In the genomic region with DNA sequence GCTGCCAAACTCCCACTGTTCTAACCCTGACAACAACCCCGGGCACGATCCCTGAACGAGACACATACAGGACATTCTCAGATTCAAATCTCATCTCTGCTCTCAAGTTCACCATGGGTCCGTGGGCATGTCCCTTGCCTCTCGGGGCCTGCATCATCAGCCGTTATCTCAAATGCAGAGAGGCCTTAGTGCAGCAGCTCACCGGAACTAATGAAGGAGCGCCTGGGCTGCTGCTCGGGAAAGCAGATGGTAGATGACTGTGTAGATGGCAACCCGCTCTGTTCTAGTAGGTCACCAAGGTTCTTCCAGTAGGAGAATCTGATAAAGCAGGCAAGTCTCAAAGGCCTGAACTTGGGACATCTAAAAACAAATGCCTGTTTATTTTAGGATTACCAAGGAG, we compare ENCODE assay signal across 15 mouse cellular contexts. TPM values are rescaled to one million over a fixed set of nuclear protein-coding genes. Genes with fewer than 3 reads are reported as not detected.
DNase-seq lines count a peak whose midpoint lies in the region; ATAC-seq and TF ChIP-seq lines count a peak whose summit lies in the region.
"Had no signal": no experiment of that assay in that cellular context is flagged by ENCODE, and none has a peak within 500 bp of the region (broad histone marks: within the 10 kb centered on the region; RNA-seq: fewer than 3 reads in every experiment).

No protein-coding gene starts in this region.

- H3K27ac ChIP-seq in spleen, adult 2 months (ENCODE audit: insufficient read depth, low read length) = peak overlapping the region; percentile 89
- H3K27ac ChIP-seq in small intestine, adult 2 months (ENCODE audit: insufficient read depth, low read depth, low read length) = peak overlapping the region; percentile 58; the same call in 1 of the 2 replicates
- H3K27ac ChIP-seq: limb, embryonic 10.5 days had no signal

- H3K27me3 ChIP-seq in spleen, adult 2 months (ENCODE audit: control insufficient read depth, insufficient read depth, low read length) = no peaks in the 10 kb centered on the region
- H3K27me3 ChIP-seq in small intestine, adult 2 months (ENCODE audit: control insufficient read depth, insufficient read depth, low read length) = no peaks in the 10 kb centered on the region
- H3K27me3 ChIP-seq: stomach, embryonic 15.5 days had no signal

- no peak for TF ChIP-seq POLR2A in spleen, adult 2 months (IDR thresholded peaks at IDR 0.05; ENCODE audit: low read depth, low read length)
- no peak for TF ChIP-seq POLR2A in small intestine, adult 2 months (IDR thresholded peaks at IDR 0.05; ENCODE audit: low read depth, low read length)

- TF ChIP-seq CTCF in spleen, adult 2 months (IDR thresholded peaks at IDR 0.05; ENCODE audit: extremely low read depth, insufficient read depth, insufficient read length, insufficient replicate concordance) = no peak
- TF ChIP-seq CTCF in small intestine, adult 2 months (IDR thresholded peaks at IDR 0.05; ENCODE audit: extremely low read depth, insufficient read length, insufficient replicate concordance, low read depth, low read length) = no peak

- no peaks in the 10 kb centered on the region for H3K36me3 ChIP-seq in spleen, adult 2 months (ENCODE audit: control insufficient read depth, insufficient read depth, low read length)
- H3K36me3 ChIP-seq in small intestine, adult 2 months (ENCODE audit: control insufficient read depth, insufficient read depth, low read length) = peaks cover 2% of the 10 kb centered on the region; the same call in 1 of the 2 replicates

- no peak for DNase-seq in spleen, adult 2 months (ENCODE audit: low read depth in 1 of 2, low spot score in 2 of 2)
- no peak for DNase-seq in spleen, adult 12 weeks (ENCODE audit: low spot score)
- peak; percentile 38 for DNase-seq in cerebellum, adult 8-10 months
- peak; percentile 35 for DNase-seq in induced T-regulatory cell, adult 2 months (ENCODE audit: low read depth)
- no peak for DNase-seq in heart, adult 9 months (ENCODE audit: low spot score in 2 of 2)
- DNase-seq: gastrocnemius, postnatal 14 days; kidney, adult 8-10 months; right cerebral cortex, postnatal 14 days had no signal

- H3K4me1 ChIP-seq in spleen, adult 2 months (ENCODE audit: control insufficient read depth, insufficient read depth, insufficient read length) = peaks cover 27% of the 10 kb centered on the region
- peaks cover 18% of the 10 kb centered on the region for H3K4me1 ChIP-seq in small intestine, adult 2 months (ENCODE audit: control insufficient read depth, insufficient read depth, insufficient read length, low read length)
- H3K4me1 ChIP-seq: limb, embryonic 10.5 days had no signal

- no peak for ATAC-seq in monocyte, adult 5-6 weeks (replicated peaks; ENCODE audit: insufficient number of reproducible peaks, low FRiP score, low TSS enrichment, poor library complexity, severe bottlenecking)
- ATAC-seq: forebrain, embryonic 14.5 days had no signal

- no peak overlapping the region for H3K4me3 ChIP-seq in spleen, adult 2 months (ENCODE audit: extremely low read depth, insufficient read depth, insufficient read length)
- H3K4me3 ChIP-seq in small intestine, adult 2 months (ENCODE audit: low read depth, low read length) = no peak overlapping the region
- H3K4me3 ChIP-seq: limb, embryonic 10.5 days; stomach, embryonic 15.5 days had no signal

- 79% methylated on average over 10 of the region's 10 CpGs for WGBS in spleen, adult 2 months
- 41% methylated on average over 10 of the region's 10 CpGs for WGBS in small intestine, adult 2 months

RNA-seq across cellular contexts. Expression of gene Ranbp10, which starts 16.1 kb away (rescaled TPM):
- 50.0 and 59.9 TPM in 2 replicates for polyA plus RNA-seq in spleen, adult 2 months (2012; rRNA removed)
- polyA plus RNA-seq in small intestine, adult 2 months (2012; rRNA removed) = 9.5 and 15.3 TPM in 2 replicates
- 11.8 to 19.7 TPM (median 13.0 TPM) in 3 replicates for total RNA-seq in monocyte, adult 5-6 weeks (2017)

RNA-seq across cellular contexts. Expression of gene Tsnaxip1, which starts 16.5 kb away (rescaled TPM):
- 0.07 and 0.14 TPM in 2 replicates for polyA plus RNA-seq in spleen, adult 2 months (2012; rRNA removed)
- not detected in 2 replicates for polyA plus RNA-seq in small intestine, adult 2 months (2012; rRNA removed)
- 0.19 TPM in 1 of 3 replicates, not detected in the others for total RNA-seq in monocyte, adult 5-6 weeks (2017)
- total RNA-seq: gastrocnemius, postnatal 14 days; heart, postnatal 25 days had no signal
- polyA plus RNA-seq: activated CD4-positive, CD25-positive, alpha-beta regulatory T cell, adult 4 months; stomach, embryonic 15.5 days had no signal

RNA-seq across cellular contexts. Expression of gene Cenpt, which starts 42.0 kb away (rescaled TPM):
- polyA plus RNA-seq in spleen, adult 2 months (2012; rRNA removed) = 14.2 and 16.4 TPM in 2 replicates
- 5.6 and 9.7 TPM in 2 replicates for polyA plus RNA-seq in small intestine, adult 2 months (2012; rRNA removed)
- 3.6 to 7.3 TPM (median 5.4 TPM) in 3 replicates for total RNA-seq in monocyte, adult 5-6 weeks (2017)

RNA-seq across cellular contexts. Expression of gene Thap11, which starts 43.9 kb away (rescaled TPM):
- polyA plus RNA-seq in spleen, adult 2 months (2012; rRNA removed) = 33.7 and 41.2 TPM in 2 replicates
- polyA plus RNA-seq in small intestine, adult 2 months (2012; rRNA removed) = 24.1 and 39.4 TPM in 2 replicates
- total RNA-seq in monocyte, adult 5-6 weeks (2017) = 12.3 to 21.2 TPM (median 20.9 TPM) in 3 replicates

RNA-seq across cellular contexts. Expression of gene Nutf2, which starts 49.3 kb away (rescaled TPM):
- polyA plus RNA-seq in spleen, adult 2 months (2012; rRNA removed) = 13.1 and 14.5 TPM in 2 replicates
- polyA plus RNA-seq in small intestine, adult 2 months (2012; rRNA removed) = 11.5 and 15.3 TPM in 2 replicates
- 20.2 to 38.8 TPM (median 28.6 TPM) in 3 replicates for total RNA-seq in monocyte, adult 5-6 weeks (2017)

Comparison
In these comparisons a context has a peak if more than half of its experiments do, and no peak if none do; other contexts are left out.
1. DNase-seq: peak in cerebellum, adult 8-10 months (single experiment) and induced T-regulatory cell, adult 2 months (single experiment); none in spleen, adult 2 months (0 of 2), spleen, adult 12 weeks (single experiment) and heart, adult 9 months (0 of 2).